15 mouse cellular contexts compared by ENCODE assay signal in the genomic region with DNA sequence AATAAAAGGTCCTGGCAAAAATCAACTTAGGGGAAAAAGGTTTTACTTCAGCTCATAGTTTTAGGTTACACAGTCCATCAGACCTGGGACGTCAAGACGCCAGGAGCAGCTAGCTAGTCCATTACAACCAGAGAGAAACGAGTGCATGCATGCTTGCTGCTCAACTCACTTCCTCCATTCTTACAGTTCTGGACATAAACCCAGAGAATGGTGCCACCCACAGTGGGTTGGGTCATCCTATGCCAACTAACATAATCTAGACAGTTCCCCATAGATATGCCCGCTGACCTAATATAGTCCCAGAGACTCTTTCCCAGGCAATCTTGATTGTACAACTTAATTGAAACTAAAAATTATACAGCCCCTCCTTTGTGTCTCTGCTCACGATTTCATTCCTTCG.
"Had no signal": no experiment of that assay in that cellular context is flagged by ENCODE, and none has a peak within 500 bp of the region (broad histone marks: within the 10 kb centered on the region; RNA-seq: fewer than 3 reads in every experiment).

No protein-coding gene starts in this region.

- H3K9ac ChIP-seq: neural tube, embryonic 15.5 days; stomach, embryonic 15.5 days had no signal

- H3K36me3 ChIP-seq: neural tube, embryonic 15.5 days; stomach, embryonic 15.5 days had no signal

- H3K4me3 ChIP-seq: neural tube, embryonic 15.5 days; stomach, embryonic 15.5 days had no signal

- H3K27me3 ChIP-seq: stomach, embryonic 15.5 days had no signal

- H3K4me2 ChIP-seq: neural tube, embryonic 15.5 days; stomach, embryonic 15.5 days had no signal

- H3K9me3 ChIP-seq: neural tube, embryonic 15.5 days; stomach, embryonic 15.5 days had no signal

- DNase-seq: retina, postnatal 1 day; right cerebral cortex, adult 18-20 months; right cerebral cortex, postnatal 14 days; right cerebral cortex, postnatal 25 days; right cerebral cortex, postnatal 4 days; spleen, adult 18-20 months; thymus, adult 18-20 months; thymus, adult 2 months; thymus, postnatal 14 days; thymus, postnatal 25 days; thymus, postnatal 36 days; thymus, postnatal 4 days had no signal

- H3K4me1 ChIP-seq: neural tube, embryonic 15.5 days; stomach, embryonic 15.5 days had no signal

- H3K27ac ChIP-seq: neural tube, embryonic 15.5 days; stomach, embryonic 15.5 days; stomach, postnatal 0 days had no signal
